In the genomic region with DNA sequence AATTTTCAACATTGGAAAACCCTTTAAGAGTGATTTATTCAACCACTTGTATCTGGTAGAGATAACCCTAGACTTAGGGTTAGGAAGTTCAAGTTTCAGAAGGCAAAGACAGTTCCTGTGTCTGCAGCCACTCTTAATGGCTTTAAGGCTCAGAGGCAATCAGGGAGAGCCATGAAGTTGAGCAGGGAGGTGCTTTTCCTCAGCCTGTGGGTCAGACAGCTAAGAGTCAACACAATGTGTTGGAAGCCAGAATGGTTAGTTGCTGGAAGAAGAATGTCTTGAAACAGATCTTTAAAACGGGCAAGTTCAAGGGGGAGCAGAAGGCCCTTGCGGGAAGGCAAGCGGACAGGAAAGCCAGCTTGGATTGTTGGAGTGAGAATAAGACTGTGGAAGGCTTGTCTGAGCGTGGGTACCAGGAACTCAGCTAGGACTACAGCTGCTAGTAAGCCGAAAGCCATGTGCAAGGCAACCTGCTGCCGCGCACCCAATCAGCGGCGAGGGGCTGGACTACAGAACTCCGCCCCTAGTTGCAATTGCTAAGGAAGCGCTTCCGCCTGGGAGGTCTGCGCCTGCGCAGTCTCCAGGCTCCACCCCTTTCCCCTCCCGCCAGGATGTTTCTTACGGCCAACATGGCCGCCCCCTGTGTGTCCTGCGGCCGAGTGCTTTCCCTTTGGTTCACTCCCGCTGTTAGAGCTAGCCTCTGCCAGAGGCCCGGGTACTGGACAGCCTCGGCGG, we compare ENCODE assay signal across 8 mouse cellular contexts. TPM values are rescaled to one million over a fixed set of nuclear protein-coding genes. Genes with fewer than 3 reads are reported as not detected.
DNase-seq lines count a peak whose midpoint lies in the region; ATAC-seq lines count a peak whose summit lies in the region.

TSS of gene Mrps9 (plus strand) at position 571 of the 735 bp plus-strand sequence.

- no peaks in the 10 kb centered on the region for H3K9me3 ChIP-seq in hindbrain, embryonic 11.5 days (ENCODE audit: control insufficient read depth, low read length)

- H3K4me1 ChIP-seq in hindbrain, embryonic 11.5 days (replicated peaks; ENCODE audit: control insufficient read depth, insufficient read depth, low read length) = no peaks in the 10 kb centered on the region; the same call in 1 of the 2 replicates

- H3K4me2 ChIP-seq in hindbrain, embryonic 11.5 days (replicated peaks; ENCODE audit: low read depth, low read length) = peak within 1 kb of the TSS; percentile 47

- peak within 1 kb of the TSS; percentile 95 for H3K4me3 ChIP-seq in hindbrain, embryonic 11.5 days (ENCODE audit: low read depth, low read length)

- no peaks in the 10 kb centered on the region for H3K36me3 ChIP-seq in hindbrain, embryonic 11.5 days (ENCODE audit: control insufficient read depth, insufficient read depth, low read length)

- H3K9ac ChIP-seq in hindbrain, embryonic 11.5 days (ENCODE audit: low read depth, low read length) = peak within 1 kb of the TSS; percentile 82

- H3K27me3 ChIP-seq in hindbrain, embryonic 11.5 days (ENCODE audit: control insufficient read depth, insufficient read depth, low read length) = no peaks in the 10 kb centered on the region

- ATAC-seq in hindbrain, embryonic 11.5 days (ENCODE audit: low FRiP score) = peak; percentile 100

- peak; percentile 98 for DNase-seq in Muller cell, postnatal 12 days (ENCODE audit: inconsistent ontology term)
- DNase-seq in cerebellum, adult 9-11 months = peak; percentile 98
- DNase-seq in frontal cortex, adult 2 months (ENCODE audit: extremely low spot score in 1 of 2, low spot score in 1 of 2) = peak; percentile 95 to 98
- DNase-seq in hindbrain, embryonic 11.5 days (ENCODE audit: low spot score) = peak; percentile 99
- peak; percentile 97 to 98 for DNase-seq in layer of hippocampus, postnatal 10 days (ENCODE audit: low spot score in 2 of 2)
- peak; percentile 99 for DNase-seq in lung, postnatal 10 days
- peak; percentile 97 for DNase-seq in ovary, postnatal 36 days (ENCODE audit: low spot score)
- DNase-seq in thymus, postnatal 25 days = peak; percentile 98

- under 1% methylated on average over 20 of the region's 23 CpGs for WGBS in hindbrain, embryonic 11.5 days

- 0 out of 2 replicates have a peak within 1 kb of the TSS, but pooled peaks have one; percentile 56 for H3K27ac ChIP-seq in hindbrain, embryonic 11.5 days (ENCODE audit: low read depth, low read length)

RNA-seq across cellular contexts. Expression of gene Mrps9, which starts in this region (rescaled TPM):
- polyA plus RNA-seq in frontal cortex, adult 2 months (2012; rRNA removed) = 56.2 and 57.1 TPM in 2 replicates
- 56.5 TPM in 2 replicates for polyA plus RNA-seq in hindbrain, embryonic 11.5 days (2014; fragmentation: Nextera tagmentation; extraction: Ambion mirVana)
- total RNA-seq in layer of hippocampus, postnatal 10 days (2021) = 10 to 100 TPM; 43.4 to 46.1 TPM

Comparison
In these comparisons a context has a peak if more than half of its experiments do, and no peak if none do; other contexts are left out.
1. Peak in every context shown above with its lines: DNase-seq, ATAC-seq, H3K4me3 ChIP-seq and H3K27ac ChIP-seq.